Mouse (Mus musculus) erythroblast, embryonic 14.5 days (primary cell): ENCODE measurements around the gene Nqo2.
"Not testable (repeated sequence)": the region's sequence is repeated elsewhere in the genome, so short reads cannot be mapped to it uniquely, and the experiment has no call there.

Source experiments
- GATA1 ChIP-seq: IDR thresholded peaks from 2 replicates; pipeline ENCODE4 v1.6.1; 2012; ENCODE audit warnings: low read length, inconsistent platforms, mixed read lengths
- TAL1 ChIP-seq: IDR thresholded peaks from 3 replicates; pipeline ENCODE4 v1.6.1; 2012; ENCODE audit warnings: low read length, inconsistent platforms, mixed read lengths

- not testable (repeated sequence) for TF ChIP-seq GATA1, TAL1
Observed at GRCm38 (mm10) chr13:33937587-33937986, 26.9 kb upstream of the Nqo2 start.
